Mouse (Mus musculus) telencephalon, adult 2 months (tissue): ENCODE measurements at regions not wholly inside any gene's neighbourhood (a gene's known extent, or its start where the extent isn't known, plus 50 kb on each side); places are given as distances from the start of the nearest gene placed in this dataset.

ENCODE experiments used
- DNase-seq: peaks from one replicate; pipeline ENCODE4 v3.0.0-alpha.2; 2011; ENCODE audit warnings: low read depth, low spot score

- no peak for DNase-seq
Measured at GRCm38 (mm10) chr14:61898664-61899063, 291.4 kb downstream of the Kcnrg start.

DNA sequence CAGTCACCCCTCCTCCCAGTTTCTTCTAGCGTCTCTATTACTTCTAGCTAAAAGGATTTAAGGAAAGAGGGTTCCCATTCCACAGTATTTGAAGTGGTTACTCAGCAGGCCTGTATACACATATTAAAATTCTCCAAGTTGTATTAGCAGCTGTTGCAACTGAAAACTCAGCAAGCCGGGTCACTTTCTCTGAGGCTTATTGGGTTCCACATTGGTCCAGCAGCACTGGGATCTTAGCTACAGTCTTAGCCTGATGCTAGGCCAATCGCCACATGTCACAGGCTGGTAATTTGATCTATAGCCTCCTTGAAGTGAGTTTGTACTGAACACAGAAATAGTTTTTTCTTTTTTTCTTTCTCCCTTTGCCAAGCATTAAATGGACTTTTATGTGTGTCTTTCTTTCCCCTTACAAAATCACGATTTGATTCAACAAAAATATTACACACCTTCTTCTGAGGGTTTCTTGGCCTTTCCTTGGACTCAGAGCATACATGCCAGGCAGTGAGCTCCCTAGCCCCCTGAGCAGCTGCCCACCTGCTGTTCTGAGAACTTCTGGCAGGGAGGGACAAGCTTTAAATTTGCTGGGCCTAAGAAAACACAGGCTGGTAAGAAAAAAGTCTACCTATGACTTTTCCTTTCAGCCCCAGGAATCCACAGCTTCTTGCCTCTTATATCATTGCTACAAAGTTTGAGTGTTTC is 297.3 kb downstream of the Kcnrg start:
- no peak for DNase-seq

- no peak for DNase-seq
Measured at GRCm38 (mm10) chr14:61918113-61918512, 310.9 kb downstream of the Kcnrg start.

DNA sequence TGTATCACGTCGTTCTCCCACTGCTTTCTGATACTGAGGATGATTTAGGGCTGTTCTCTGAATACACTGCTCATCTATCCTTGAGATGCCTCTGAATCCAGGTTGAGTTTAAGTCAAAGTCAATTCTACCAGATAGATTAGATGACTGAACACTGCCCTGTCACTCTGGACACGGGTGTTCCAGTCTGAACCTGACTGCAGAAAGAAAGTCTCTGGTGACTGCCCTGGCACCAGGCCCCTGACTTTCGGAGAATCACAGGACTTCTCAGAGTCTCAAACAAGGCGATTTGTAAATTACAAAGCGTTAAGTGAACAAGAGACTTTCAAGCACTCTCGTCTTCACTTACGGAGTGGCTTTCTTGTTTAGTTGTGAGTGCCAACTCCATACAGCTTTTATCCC is 324.6 kb downstream of the Kcnrg start:
- DNase-seq, result no peak

DNA sequence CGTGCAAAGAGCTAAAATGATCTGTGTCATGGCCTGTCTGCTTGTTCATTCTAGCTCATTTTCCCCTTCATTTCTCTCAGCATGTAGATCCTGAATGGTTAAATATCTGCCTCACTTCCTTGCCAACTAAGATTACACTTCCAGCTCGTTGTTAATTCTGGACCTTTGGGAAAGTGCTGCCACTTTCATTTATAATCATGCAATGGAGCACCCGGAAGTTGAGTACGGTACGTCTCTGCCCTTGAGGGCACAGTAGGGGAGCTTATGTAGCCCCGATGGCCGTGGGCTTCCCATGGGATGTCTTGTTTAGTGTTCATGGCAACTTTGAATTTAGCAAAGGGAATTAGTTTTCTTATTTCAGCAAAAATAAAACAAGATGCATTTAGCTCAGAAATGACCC is 334.4 kb downstream of the Kcnrg start:
- DNase-seq, result no peak

DNA sequence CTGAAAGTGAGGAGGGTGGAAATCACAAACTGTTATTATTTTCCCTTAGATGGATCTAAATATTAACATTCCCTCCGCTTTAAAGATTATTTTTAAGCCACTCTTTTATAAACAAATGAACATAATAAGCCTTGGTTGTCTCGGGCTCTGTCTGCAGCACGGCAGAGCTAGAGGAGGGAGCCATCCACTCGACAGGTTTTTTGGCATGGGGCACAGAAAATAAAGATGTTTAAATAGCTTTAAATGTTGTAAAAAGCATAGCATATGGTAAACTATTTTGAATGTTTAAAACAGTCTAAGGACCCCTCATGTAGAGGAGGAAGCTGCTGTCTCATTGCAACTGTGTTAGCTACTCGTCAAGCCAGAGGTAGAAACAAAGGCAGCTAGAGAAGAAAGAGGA is 338.4 kb downstream of the Kcnrg start:
- DNase-seq, result peak; percentile 33

GRCm38 (mm10) chr14:61949446-61949845 is 342.2 kb downstream of the Kcnrg start:
- DNase-seq, result no peak

DNA sequence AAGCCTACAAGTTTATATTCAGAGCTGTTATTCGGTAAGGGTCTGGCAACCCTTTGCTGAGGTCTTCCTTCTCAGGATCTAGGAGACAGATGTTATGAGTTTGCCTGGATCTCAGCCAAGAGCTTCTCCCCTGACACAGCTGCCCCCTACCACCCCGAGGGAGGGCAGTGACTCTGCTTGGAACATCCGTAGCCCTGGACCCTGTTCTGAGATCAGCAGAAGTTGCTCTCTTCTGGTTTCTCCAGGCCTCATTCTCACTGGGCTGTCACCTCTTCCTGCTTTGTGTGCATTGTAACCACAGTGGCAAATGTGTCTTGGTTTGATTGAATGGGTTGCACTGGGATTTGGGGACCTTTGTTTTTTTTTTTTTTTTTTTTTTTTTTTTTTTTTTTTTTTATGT is 342.4 kb upstream of the Rnaseh2b start:
- DNase-seq, result no peak

- no peak for DNase-seq
Measured at GRCm38 (mm10) chr14:61953029-61953428, 339.4 kb upstream of the Rnaseh2b start.

- DNase-seq, result no peak
Measured at GRCm38 (mm10) chr14:61955416-61955815, 337.0 kb upstream of the Rnaseh2b start.

DNA sequence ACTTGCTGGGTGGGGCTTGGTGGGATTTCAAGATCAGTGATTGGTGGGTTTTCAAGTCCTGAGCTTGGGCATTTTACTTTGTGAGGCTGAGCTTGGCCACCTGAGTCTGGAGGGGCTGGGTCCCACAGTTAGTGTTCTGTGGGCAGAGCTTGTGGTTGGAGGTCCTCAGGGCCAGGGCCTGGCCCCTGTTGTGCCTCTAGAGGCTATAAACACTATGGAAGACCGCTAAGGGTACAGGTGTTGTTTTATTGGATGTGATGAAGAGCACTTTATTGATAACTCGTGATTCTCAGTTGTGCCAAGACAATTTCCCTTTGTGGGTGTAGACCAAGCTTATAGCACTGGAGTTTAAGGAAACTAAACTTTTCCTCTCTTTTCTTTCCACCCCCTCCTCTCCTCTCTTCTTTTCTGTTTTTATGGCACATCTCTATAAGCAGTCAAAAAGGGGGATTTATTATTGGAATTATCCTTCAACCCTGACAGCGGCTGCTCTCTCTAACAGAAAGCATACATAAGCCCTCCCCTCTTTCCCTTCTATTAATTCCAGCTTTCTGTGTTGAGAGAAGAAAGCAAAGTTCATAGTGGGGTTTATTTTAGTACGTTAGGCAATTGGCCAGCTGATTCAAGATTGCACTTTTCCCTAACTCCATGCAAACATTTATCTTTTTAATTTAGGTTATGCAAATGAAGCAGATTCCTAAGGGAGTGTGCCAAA is 332.0 kb upstream of the Rnaseh2b start:
- DNase-seq, result peak; percentile 42

- no peak for DNase-seq
Measured at GRCm38 (mm10) chr14:61968467-61968866, 323.9 kb upstream of the Rnaseh2b start.

- DNase-seq, result no peak
Measured at GRCm38 (mm10) chr14:61968957-61969535, 323.3 kb upstream of the Rnaseh2b start.

DNA sequence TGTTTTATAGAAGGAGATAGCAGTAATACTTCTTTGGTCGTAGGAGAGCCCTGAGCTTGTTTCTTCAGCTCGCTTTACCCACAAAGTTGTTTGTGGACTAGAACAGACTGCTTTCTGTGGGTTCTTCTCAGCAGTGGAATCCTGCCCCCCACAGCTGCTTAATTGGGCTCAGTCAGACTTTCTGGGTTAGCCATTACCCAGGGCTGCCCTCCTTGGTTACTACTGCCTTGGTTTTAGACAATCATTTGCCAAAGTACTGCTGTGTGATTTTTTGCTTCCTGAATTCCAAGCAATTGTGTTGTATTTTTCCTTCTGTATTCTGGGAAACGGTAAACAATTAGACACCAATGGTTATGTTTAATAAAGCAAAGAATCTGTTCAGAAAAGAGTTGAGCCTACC is 321.8 kb upstream of the Rnaseh2b start:
- no peak for DNase-seq

DNA sequence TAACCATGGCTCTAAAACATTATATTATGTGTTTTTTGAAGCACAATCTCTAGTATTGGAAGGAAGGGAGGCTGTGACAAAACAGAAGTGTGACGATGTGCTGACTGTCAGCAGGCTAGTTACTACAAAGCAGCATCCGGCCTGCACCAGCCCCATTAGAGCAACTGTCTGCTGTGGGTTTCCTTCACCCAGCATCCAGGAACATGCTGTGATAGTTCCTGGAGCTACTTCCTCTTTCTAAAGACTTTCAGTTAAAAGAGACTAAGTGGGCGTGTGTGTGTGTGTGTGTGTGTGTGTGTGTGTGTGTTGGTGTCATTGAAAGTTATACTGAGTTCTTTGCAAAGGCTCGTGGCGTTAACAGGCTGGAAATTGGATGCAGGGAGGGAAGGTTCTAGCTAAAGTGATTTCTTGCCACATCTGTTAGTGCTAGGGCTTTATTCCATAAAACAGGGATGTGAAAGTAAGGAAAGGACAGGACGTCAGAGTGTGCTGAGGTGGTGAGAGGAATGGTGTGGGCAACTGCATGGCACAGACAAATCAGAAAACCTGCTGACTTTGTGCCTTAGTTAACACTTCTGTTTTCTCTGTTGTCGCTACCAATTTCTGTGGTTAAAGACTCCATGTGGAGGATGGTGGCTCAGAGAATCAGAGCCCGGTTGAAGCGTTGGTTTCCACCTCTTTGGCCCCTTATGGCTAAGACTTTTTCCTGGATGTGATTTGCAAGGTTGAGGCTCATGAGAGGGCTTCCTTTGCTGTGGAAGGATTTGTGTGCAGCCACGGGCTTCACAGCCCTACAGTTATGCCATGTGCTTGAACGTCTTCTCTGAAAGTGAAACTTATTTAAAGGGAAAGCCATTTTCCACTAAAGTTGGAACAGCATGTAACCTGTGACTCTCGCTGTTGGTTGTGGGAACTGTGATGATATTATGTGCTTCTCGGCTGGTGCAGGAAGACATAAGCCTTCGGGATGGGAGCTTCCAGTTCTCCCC is 321.0 kb upstream of the Rnaseh2b start:
- DNase-seq, result peak; percentile 62

GRCm38 (mm10) chr14:61975301-61975732 is 317.1 kb upstream of the Rnaseh2b start:
- DNase-seq, result no peak

GRCm38 (mm10) chr14:61980581-61980980 is 311.8 kb upstream of the Rnaseh2b start:
- no peak for DNase-seq

- no peak for DNase-seq
Measured at GRCm38 (mm10) chr14:61985575-61985974, 306.8 kb upstream of the Rnaseh2b start.

GRCm38 (mm10) chr14:61986203-61986602 is 306.2 kb upstream of the Rnaseh2b start:
- DNase-seq, result no peak

DNA sequence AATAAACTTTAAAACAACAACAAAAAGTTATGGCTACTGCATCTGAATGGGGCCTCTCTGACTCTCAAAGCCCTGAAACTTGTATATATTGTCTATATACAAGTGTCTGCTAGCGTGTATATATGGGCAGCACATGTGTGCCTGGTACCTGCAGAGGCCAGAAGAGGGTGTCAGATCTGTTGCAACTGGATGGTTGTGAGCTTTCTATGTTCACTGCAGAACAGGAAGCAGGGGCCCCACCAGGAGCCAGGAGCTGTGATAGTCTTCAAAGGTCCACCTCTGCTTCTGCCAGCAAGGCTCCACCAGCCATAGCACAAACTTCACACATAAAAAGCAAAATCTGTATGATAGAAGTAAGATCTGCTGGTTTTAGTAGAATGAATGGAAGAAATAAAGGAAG is 297.1 kb upstream of the Rnaseh2b start:
- DNase-seq, result no peak

- DNase-seq, result no peak
Measured at GRCm38 (mm10) chr14:61997736-61998135, 294.7 kb upstream of the Rnaseh2b start.

DNA sequence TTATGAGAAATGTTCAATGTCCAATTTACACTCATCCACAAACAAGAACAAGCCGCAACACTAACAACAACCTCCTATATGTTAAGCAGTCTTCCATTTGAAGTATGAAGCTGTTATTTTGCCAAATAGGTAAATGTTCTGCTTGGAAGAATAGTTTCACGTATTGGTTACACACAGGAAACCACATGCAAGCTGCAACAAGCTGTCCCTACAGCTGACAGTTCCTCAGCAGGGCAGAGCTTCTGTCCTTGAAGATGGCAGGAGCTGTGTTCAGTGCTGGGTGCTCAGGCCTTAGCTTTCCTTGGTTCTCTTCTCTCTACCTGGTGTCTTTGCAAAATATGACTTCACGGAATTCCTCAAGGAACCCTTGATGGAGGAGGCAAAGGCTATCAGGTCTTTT is 294.1 kb upstream of the Rnaseh2b start:
- DNase-seq, result no peak
